Mouse (Mus musculus) limb, embryonic 14.5 days (tissue): ENCODE measurements around the gene Fus. TPM values are rescaled to one million over a fixed set of nuclear protein-coding genes. Genes with fewer than 3 reads are reported as not detected.

Experiments
- ATAC-seq: fragments of 200-750 bp; cut with Nextera tagmentation; 2 replicates; pipeline ENCODE4 v1.8.0; 2017; ENCODE audit warnings: low read depth, moderate number of reproducible peaks, moderate TSS enrichment; ENCODE audit not compliant: low FRiP score
- DNase-seq: peaks from one replicate; pipeline ENCODE4 v3.0.0-alpha.2; 2015; ENCODE audit warnings: low spot score
- H3K27ac ChIP-seq: fragments of 300-500 bp; sonication (generic); replicated peaks from 2 replicates; pipeline ENCODE4 v1.5.1; 2014; ENCODE audit warnings: low read depth, mild to moderate bottlenecking, low read length, moderate library complexity, mixed read lengths
- H3K27me3 ChIP-seq: fragments of 300-500 bp; sonication (generic); 2 replicates; pipeline ENCODE4 v1.6.1; 2014; ENCODE audit warnings: low read length, mixed read lengths; ENCODE audit not compliant: control insufficient read depth, insufficient read depth
- H3K36me3 ChIP-seq: fragments of 300-500 bp; sonication (generic); 2 replicates; pipeline ENCODE4 v1.6.1; 2014; ENCODE audit warnings: mild to moderate bottlenecking, low read length, moderate library complexity, mixed read lengths; ENCODE audit not compliant: control insufficient read depth, insufficient read depth
- H3K4me1 ChIP-seq: fragments of 300-500 bp; sonication (generic); 2 replicates; pipeline ENCODE4 v1.6.1; 2014; ENCODE audit warnings: antibody characterized with exemption, low read length, mixed read lengths; ENCODE audit not compliant: control insufficient read depth, insufficient read depth
- H3K4me2 ChIP-seq: fragments of 300-500 bp; sonication (generic); replicated peaks from 2 replicates; pipeline ENCODE4 v1.6.1; 2014; ENCODE audit warnings: low read depth, mild to moderate bottlenecking, low read length, moderate library complexity; ENCODE audit not compliant: severe bottlenecking
- H3K4me3 ChIP-seq: fragments of 300-500 bp; sonication (generic); replicated peaks from 2 replicates; pipeline ENCODE4 v1.5.1; 2014; ENCODE audit warnings: low read length
- H3K9ac ChIP-seq: fragments of 300-500 bp; sonication (generic); 2 replicates; pipeline ENCODE4 v1.6.1; 2014; ENCODE audit warnings: mild to moderate bottlenecking, low read depth, low read length, moderate library complexity; ENCODE audit not compliant: severe bottlenecking
- H3K9me3 ChIP-seq: fragments of 300-500 bp; sonication (generic); 2 replicates; pipeline ENCODE4 v1.6.1; 2016; ENCODE audit warnings: low read length; ENCODE audit not compliant: control insufficient read depth
- POLR2A ChIP-seq: fragments of 200-500 bp; IDR thresholded peaks from 2 replicates; pipeline ENCODE4 v1.8.0; 2012; ENCODE audit warnings: inconsistent platforms, mild to moderate bottlenecking, moderate library complexity, borderline replicate concordance; ENCODE audit not compliant: insufficient read depth, insufficient read length; ENCODE audit errors: extremely low read depth
- WGBS: fragments of 180-500 bp; shearing (Covaris S2); extraction: QIAGEN DNeasy Blood & Tissue Kit; methylation state at CpG from one replicate; pipeline ENCODE4 v1.1.7; 2014; 5-methylcytosine and 5-hydroxymethylcytosine counted together
- polyA plus RNA-seq, 2 experiments: library from polyadenylated mRNA; depleted of rRNA in 1 of 2; stranded (reverse) in 1 of 2; unstranded in 1 of 2; fragments of >200 nt; fragmentation: Nextera tagmentation in 1 of 2; extraction: Ambion mirVana in 1 of 2; gene quantifications; 2 replicates each; pipeline versions ENCODE4 v1.2.1 to v1.2.3; 2012 to 2014

The Fus gene
- polyA plus RNA-seq, 2 experiments = 60.9 to 999 TPM

DNA sequence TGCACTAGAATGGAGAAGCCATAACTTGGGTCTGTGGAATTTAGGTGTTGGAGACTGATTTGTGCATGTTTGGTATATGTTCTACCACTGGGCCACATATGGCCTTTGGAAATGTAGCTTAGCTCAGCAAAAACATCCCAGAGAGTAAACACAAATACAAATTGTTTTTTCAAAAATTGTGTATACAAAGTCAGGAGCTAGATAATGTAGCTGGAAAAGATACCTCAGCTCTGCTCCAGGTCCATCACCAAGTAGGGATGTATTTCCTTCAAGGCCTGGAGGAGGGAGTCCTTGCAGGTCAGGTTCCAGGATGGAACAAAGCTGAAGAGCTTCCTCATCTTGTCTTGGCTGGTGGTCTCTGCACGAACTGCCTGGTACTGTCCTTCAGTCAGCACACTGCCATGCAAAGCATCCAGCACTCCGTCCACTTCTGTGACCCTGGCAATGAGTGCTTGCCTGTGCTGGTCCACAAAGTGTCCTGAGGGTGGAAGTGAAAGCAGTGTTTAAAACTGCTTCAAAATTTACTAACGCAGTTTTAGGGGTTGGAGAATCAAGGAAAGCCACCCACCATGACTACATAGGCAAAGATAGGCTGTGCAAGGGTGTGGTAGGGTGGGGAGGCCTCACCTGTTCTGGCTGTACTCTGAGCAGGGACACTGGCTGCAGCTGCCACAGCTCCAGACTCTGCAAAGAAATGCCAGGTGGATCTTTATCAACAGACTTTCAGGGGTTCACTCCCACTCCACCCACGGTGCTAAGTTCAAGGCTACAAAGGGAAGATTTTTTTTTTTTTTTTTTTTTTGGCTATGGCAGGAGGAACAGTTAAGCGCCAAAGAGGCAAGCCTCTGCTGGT is 25.5 kb downstream of the Fus start:
- Histone ChIP-seq H3K4me3 (peak overlapping the region; percentile 30), H3K27me3 (no peaks in the 10 kb centered on the region), H3K9ac (peak overlapping the region; percentile 47), H3K36me3 (peaks cover 37% of the 10 kb centered on the region), H3K4me2 (peak overlapping the region; percentile 53), H3K9me3 (no peaks in the 10 kb centered on the region), H3K27ac (0 out of 2 replicates have a peak overlapping the region, but pooled peaks have one; percentile 33), H3K4me1 (peaks cover 8% of the 10 kb centered on the region)
- DNase-seq = no peak
- TF ChIP-seq POLR2A = no peak
- ATAC-seq = peak; percentile 42; the same call in 1 of the 2 replicates
- WGBS = 44% methylated on average over 5 of the region's 5 CpGs

DNA sequence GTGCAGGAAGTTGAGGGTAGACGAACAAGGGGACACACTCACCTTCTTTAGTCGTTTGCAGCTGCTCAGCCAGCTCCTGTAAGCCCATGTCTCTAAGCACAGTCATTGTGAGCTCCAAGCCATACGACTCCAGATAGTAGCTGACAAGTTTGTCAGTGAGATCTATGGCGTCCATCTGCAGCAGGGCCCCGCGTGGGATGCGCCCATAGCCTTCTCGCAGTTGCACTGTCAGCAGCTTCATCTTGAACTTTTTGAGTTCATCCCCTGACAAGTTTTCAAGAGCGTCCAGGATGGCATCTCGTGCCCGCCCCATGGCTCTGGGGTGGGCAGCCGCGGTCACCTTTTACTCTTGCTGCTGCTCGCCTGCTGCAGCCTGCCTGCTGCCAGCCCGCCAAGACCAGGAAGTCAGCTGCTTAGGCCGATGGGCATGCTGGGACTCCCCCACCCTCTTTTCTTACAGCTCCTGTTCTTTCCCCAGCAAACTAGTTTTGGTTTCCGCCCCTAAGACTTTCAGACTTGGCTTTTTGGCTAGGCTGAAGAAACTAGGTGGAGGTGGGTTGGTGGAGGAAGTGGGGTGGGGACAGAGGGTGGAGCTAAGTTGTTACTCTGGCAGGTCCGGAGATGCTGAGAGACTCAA is 26.2 kb downstream of the Fus start, which contains the start of gene Pycard:
Pycard (minus strand) TSS at position 527 of the 637 bp plus-strand sequence.
- H3K36me3 ChIP-seq = peaks cover 29% of the 10 kb centered on the region
- no peaks in the 10 kb centered on the region for H3K9me3 ChIP-seq
- 0 out of 2 replicates have a peak within 1 kb of the TSS, but pooled peaks have one; percentile 33 for H3K27ac ChIP-seq
- H3K27me3 ChIP-seq = no peaks in the 10 kb centered on the region
- H3K4me2 ChIP-seq = peak within 1 kb of the TSS; percentile 53
- DNase-seq (peak; percentile 24), ATAC-seq (no peak)
- peak within 1 kb of the TSS; percentile 30 for H3K4me3 ChIP-seq
- H3K9ac ChIP-seq = peak within 1 kb of the TSS; percentile 47
- TF ChIP-seq POLR2A = no peak
- 13% methylated on average over 18 of the region's 18 CpGs for WGBS
- H3K4me1 ChIP-seq = peaks cover 8% of the 10 kb centered on the region

DNA sequence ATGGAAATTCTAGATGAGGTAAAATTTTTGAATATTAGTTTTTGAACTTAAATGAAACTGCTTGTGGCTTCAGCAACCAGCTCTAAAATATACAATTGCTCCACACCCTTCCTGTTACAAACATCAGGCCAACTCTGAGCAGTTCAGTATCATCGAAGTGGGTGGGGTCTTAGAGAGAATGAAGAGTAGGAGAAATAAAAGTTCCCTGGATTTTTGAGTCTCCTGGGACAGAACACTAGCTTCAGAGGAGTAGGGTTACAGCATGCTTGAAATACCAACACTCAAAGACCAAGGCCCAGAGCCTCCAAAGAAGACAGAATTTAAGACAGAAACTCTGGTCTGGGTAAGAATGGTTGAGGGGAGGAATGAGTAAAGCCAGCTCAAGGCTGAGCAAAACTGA is 32.2 kb downstream of the Fus start:
- Histone ChIP-seq H3K27ac (no peak overlapping the region), H3K9me3 (no peaks in the 10 kb centered on the region), H3K27me3 (no peaks in the 10 kb centered on the region), H3K4me1 (peaks cover 9% of the 10 kb centered on the region; the same call in 1 of the 2 replicates), H3K4me3 (no peak overlapping the region), H3K4me2 (no peak overlapping the region), H3K36me3 (no peaks in the 10 kb centered on the region), H3K9ac (no peak overlapping the region)
- ATAC-seq (no peak), DNase-seq (no peak)
- no peak for TF ChIP-seq POLR2A
- 68% methylated on average over 1 of the region's 1 CpGs for WGBS

DNA sequence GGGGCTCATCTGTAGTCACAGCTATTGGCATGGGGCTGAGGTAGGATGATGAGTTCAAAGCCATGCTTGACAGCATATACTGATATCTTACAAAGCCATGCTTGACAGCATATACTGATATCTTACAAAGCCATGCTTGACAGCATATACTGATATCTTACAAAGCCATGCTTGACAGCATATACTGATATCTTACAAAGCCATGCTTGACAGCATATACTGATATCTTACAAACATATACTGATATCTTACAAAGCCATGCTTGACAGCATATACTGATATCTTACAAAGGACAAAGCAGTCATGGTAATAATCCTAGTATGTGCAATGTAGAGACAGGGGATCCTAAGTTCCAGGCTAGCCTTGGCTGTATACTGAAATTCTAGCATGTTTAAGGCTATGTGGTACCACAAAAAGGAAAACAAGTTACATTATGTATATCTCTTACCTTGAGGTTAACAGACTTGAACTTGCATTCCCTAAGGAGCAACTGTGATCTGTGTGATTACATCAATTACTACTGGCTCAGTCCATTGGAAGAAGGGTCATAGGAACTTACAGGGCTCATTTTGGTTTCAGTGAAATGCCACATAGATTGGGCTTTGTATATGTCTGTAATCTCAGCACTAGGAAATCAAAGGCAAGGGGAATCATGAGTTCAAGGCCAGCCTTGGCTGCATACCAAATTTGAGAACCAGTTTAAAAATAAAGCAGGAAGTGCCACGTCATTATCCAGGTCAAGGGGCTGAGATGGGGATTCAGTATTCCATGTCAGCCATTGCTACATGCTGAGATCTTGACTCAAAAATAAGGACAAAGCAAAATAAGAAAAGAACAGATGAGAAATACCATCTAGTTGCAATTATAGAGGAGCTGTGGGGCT is 33.1 kb downstream of the Fus start:
- Histone ChIP-seq H3K36me3 (no peaks in the 10 kb centered on the region), H3K27ac (no peak overlapping the region), H3K4me2 (no peak overlapping the region), H3K9me3 (no peaks in the 10 kb centered on the region), H3K9ac (no peak overlapping the region), H3K4me3 (no peak overlapping the region), H3K27me3 (no peaks in the 10 kb centered on the region), H3K4me1 (peaks cover 15% of the 10 kb centered on the region)
- 67% methylated on average over 1 of the region's 1 CpGs for WGBS
- DNase-seq = no peak
- ATAC-seq = no peak
- TF ChIP-seq POLR2A = no peak

DNA sequence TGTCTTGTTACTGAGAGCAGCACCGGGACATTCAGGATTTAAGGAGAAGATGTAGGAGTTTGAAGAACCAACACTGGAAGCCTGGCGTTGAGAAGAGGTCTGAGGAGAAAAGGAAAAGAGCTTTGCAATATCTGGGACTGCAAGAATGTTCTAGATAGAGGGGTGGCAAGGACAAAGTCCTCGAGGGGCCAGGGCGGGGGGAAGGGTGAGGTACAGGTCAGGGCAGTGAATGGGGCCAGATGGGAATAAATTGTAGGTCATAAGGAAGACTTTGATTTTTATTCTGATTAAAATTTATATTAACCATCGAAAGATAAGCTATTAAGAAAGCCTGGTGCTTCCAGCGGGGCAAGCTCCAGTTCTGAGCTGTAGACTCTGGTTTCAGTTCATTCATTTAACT is 35.8 kb downstream of the Fus start:
- H3K36me3 ChIP-seq = no peaks in the 10 kb centered on the region
- no peak for ATAC-seq
- no peak for TF ChIP-seq POLR2A

More for the DNA sequence above, 35.8 kb downstream of the Fus start:
- H3K4me2 ChIP-seq = no peak overlapping the region
- H3K27ac ChIP-seq = no peak overlapping the region
- WGBS = 79% methylated on average over 6 of the region's 6 CpGs
- peaks cover 15% of the 10 kb centered on the region for H3K4me1 ChIP-seq
- no peaks in the 10 kb centered on the region for H3K27me3 ChIP-seq
- no peak overlapping the region for H3K9ac ChIP-seq
- H3K4me3 ChIP-seq = no peak overlapping the region
- no peak for DNase-seq
- H3K9me3 ChIP-seq = no peaks in the 10 kb centered on the region
